Mouse (Mus musculus) embryonic facial prominence, embryonic 15.5 days (tissue): ENCODE results near the gene Itgae. TPM values are rescaled to one million over a fixed set of nuclear protein-coding genes. Genes with fewer than 3 reads are reported as not detected.

Experiments
- ATAC-seq: fragments of 200-750 bp; cut with Nextera tagmentation; 2 replicates; pipeline ENCODE4 v1.8.0; 2017; ENCODE audit warnings: low read depth, moderate TSS enrichment; ENCODE audit not compliant: insufficient number of reproducible peaks, low FRiP score, low TSS enrichment
- H3K27ac ChIP-seq: fragments of 300-500 bp; sonication (generic); replicated peaks from 2 replicates; pipeline ENCODE4 v1.5.1; 2015; ENCODE audit warnings: mild to moderate bottlenecking, inconsistent platforms
- H3K27me3 ChIP-seq: fragments of 300-500 bp; sonication (generic); 2 replicates; pipeline ENCODE4 v1.6.1; 2015; ENCODE audit warnings: inconsistent platforms
- H3K36me3 ChIP-seq: fragments of 300-500 bp; sonication (generic); 2 replicates; pipeline ENCODE4 v1.6.1; 2015; ENCODE audit warnings: mild to moderate bottlenecking, inconsistent platforms
- H3K4me1 ChIP-seq: fragments of 300-500 bp; sonication (generic); 2 replicates; pipeline ENCODE4 v1.6.1; 2015; ENCODE audit warnings: inconsistent platforms
- H3K4me2 ChIP-seq: fragments of 300-500 bp; sonication (generic); replicated peaks from 2 replicates; pipeline ENCODE4 v1.6.1; 2015; ENCODE audit warnings: mild to moderate bottlenecking, inconsistent platforms
- H3K4me3 ChIP-seq: fragments of 300-500 bp; sonication (generic); replicated peaks from 2 replicates; pipeline ENCODE4 v1.5.1; 2015; ENCODE audit warnings: mild to moderate bottlenecking, inconsistent platforms
- H3K9ac ChIP-seq: fragments of 300-500 bp; sonication (generic); 2 replicates; pipeline ENCODE4 v1.6.1; 2015; ENCODE audit warnings: inconsistent platforms
- H3K9me3 ChIP-seq: fragments of 300-500 bp; sonication (generic); replicated peaks from 2 replicates; pipeline ENCODE4 v1.6.1; 2016; ENCODE audit warnings: inconsistent platforms
- WGBS: fragments of 180-500 bp; shearing (Covaris S2); methylation state at CpG from one replicate; pipeline ENCODE4 v1.1.7; 2015; 5-methylcytosine and 5-hydroxymethylcytosine counted together
- polyA plus RNA-seq: library from polyadenylated mRNA; unstranded; fragments of >200 nt; fragmentation: Nextera tagmentation; extraction: Ambion mirVana; gene quantifications from 2 replicates; pipeline ENCODE4 v1.2.1, GENCODE M21; 2015

The Itgae gene
- polyA plus RNA-seq, 1 experiment from 2014 or later = 0.40 TPM

GRCm38 (mm10) chr11:73076295-73076694 lies 14.1 kb upstream of the Itgae start:
- H3K27ac ChIP-seq = no peak overlapping the region

GRCm38 (mm10) chr11:73076733-73077132 lies 13.7 kb upstream of the Itgae start:
- Histone ChIP-seq H3K9ac (no peak overlapping the region), H3K27me3 (no peaks in the 10 kb centered on the region), H3K9me3 (no peaks in the 10 kb centered on the region), H3K4me2 (no peak overlapping the region), H3K4me3 (no peak overlapping the region), H3K4me1 (no peaks in the 10 kb centered on the region), H3K27ac (no peak overlapping the region), H3K36me3 (peaks cover 74% of the 10 kb centered on the region)
- WGBS = 58% methylated on average over 4 of the region's 4 CpGs
- no peak for ATAC-seq

More at GRCm38 (mm10) chr11:73076295-73076694, 14.1 kb upstream of the Itgae start:
- ATAC-seq = no peak
- Histone ChIP-seq H3K4me3 (no peak overlapping the region), H3K9ac (no peak overlapping the region), H3K27me3 (no peaks in the 10 kb centered on the region), H3K36me3 (peaks cover 69% of the 10 kb centered on the region), H3K4me2 (no peak overlapping the region), H3K9me3 (no peaks in the 10 kb centered on the region), H3K4me1 (no peaks in the 10 kb centered on the region)
- WGBS = 65% methylated on average over 4 of the region's 4 CpGs

GRCm38 (mm10) chr11:73077211-73077720 lies 13.1 kb upstream of the Itgae start:
- no peak for ATAC-seq
- Histone ChIP-seq H3K27me3 (no peaks in the 10 kb centered on the region), H3K36me3 (peaks cover 78% of the 10 kb centered on the region), H3K27ac (no peak overlapping the region), H3K4me1 (no peaks in the 10 kb centered on the region), H3K4me3 (no peak overlapping the region), H3K9ac (no peak overlapping the region), H3K4me2 (no peak overlapping the region), H3K9me3 (no peaks in the 10 kb centered on the region)
- WGBS = 88% methylated on average over 6 of the region's 6 CpGs

GRCm38 (mm10) chr11:73078615-73079014 lies 11.8 kb upstream of the Itgae start:
- no peaks in the 10 kb centered on the region for H3K9me3 ChIP-seq
- no peak overlapping the region for H3K9ac ChIP-seq
- H3K27ac ChIP-seq = no peak overlapping the region
- peaks cover 73% of the 10 kb centered on the region for H3K36me3 ChIP-seq
- H3K4me2 ChIP-seq = no peak overlapping the region
- ATAC-seq = no peak
- 91% methylated on average over 8 of the region's 8 CpGs for whole genome bisulfite sequencing
- H3K27me3 ChIP-seq = no peaks in the 10 kb centered on the region
- no peak overlapping the region for H3K4me3 ChIP-seq
- no peaks in the 10 kb centered on the region for H3K4me1 ChIP-seq

GRCm38 (mm10) chr11:73080306-73080705 lies 10.1 kb upstream of the Itgae start:
- no peaks in the 10 kb centered on the region for H3K9me3 ChIP-seq
- no peak overlapping the region for H3K4me3 ChIP-seq
- WGBS = 87% methylated on average over 3 of the region's 3 CpGs
- ATAC-seq = no peak
- no peaks in the 10 kb centered on the region for H3K27me3 ChIP-seq
- H3K4me1 ChIP-seq = peaks cover 10% of the 10 kb centered on the region; the same call in 1 of the 2 replicates
- H3K4me2 ChIP-seq = no peak overlapping the region
- no peak overlapping the region for H3K9ac ChIP-seq
- H3K27ac ChIP-seq = no peak overlapping the region
- H3K36me3 ChIP-seq = peaks cover 59% of the 10 kb centered on the region

GRCm38 (mm10) chr11:73084303-73084702 lies 6.1 kb upstream of the Itgae start:
- WGBS = 45% methylated on average over 6 of the region's 6 CpGs
- H3K4me2 ChIP-seq = no peak overlapping the region
- no peaks in the 10 kb centered on the region for H3K27me3 ChIP-seq
- no peak overlapping the region for H3K27ac ChIP-seq
- no peak; the same call in 1 of the 2 replicates for ATAC-seq
- peaks cover 35% of the 10 kb centered on the region for H3K36me3 ChIP-seq
- peaks cover 15% of the 10 kb centered on the region for H3K4me1 ChIP-seq
- H3K9ac ChIP-seq = no peak overlapping the region
- H3K4me3 ChIP-seq = no peak overlapping the region
- no peaks in the 10 kb centered on the region for H3K9me3 ChIP-seq

- Histone ChIP-seq H3K9me3 (no peaks in the 10 kb centered on the region), H3K4me3 (no peak overlapping the region), H3K27me3 (no peaks in the 10 kb centered on the region), H3K4me1 (peaks cover 15% of the 10 kb centered on the region), H3K4me2 (no peak overlapping the region), H3K36me3 (peaks cover 31% of the 10 kb centered on the region), H3K9ac (no peak overlapping the region), H3K27ac (no peak overlapping the region; the same call in 1 of the 2 replicates)
- WGBS = 58% methylated on average over 10 of the region's 10 CpGs
- no peak for ATAC-seq
Observed at GRCm38 (mm10) chr11:73084804-73085231, 5.6 kb upstream of the Itgae start.

- no peaks in the 10 kb centered on the region for H3K27me3 ChIP-seq
- 65% methylated on average over 7 of the region's 7 CpGs for WGBS
- no peak for ATAC-seq
- no peak overlapping the region for H3K4me3 ChIP-seq
- H3K4me1 ChIP-seq = peaks cover 15% of the 10 kb centered on the region
- peaks cover 29% of the 10 kb centered on the region for H3K36me3 ChIP-seq
- H3K9ac ChIP-seq = no peak overlapping the region
- no peak overlapping the region for H3K4me2 ChIP-seq
- H3K9me3 ChIP-seq = no peaks in the 10 kb centered on the region
- H3K27ac ChIP-seq = no peak overlapping the region; the same call in 1 of the 2 replicates
Observed at GRCm38 (mm10) chr11:73085391-73085790, 5.0 kb upstream of the Itgae start.

GRCm38 (mm10) chr11:73087700-73088480 lies 2.5 kb upstream of the Itgae start:
- H3K27me3 ChIP-seq = no peaks in the 10 kb centered on the region
- ATAC-seq = no peak
- no peak overlapping the region for H3K4me2 ChIP-seq
- H3K36me3 ChIP-seq = 0 out of 2 replicates have a peak, but pooled peaks cover 6% of the 10 kb centered on the region
- no peak overlapping the region for H3K27ac ChIP-seq
- H3K9me3 ChIP-seq = no peaks in the 10 kb centered on the region
- no peak overlapping the region for H3K4me3 ChIP-seq
- WGBS = 52% methylated on average over 6 of the region's 6 CpGs
- no peak overlapping the region for H3K9ac ChIP-seq
- H3K4me1 ChIP-seq = peaks cover 15% of the 10 kb centered on the region

GRCm38 (mm10) chr11:73090826-73091225 lies 443 bp downstream of the Itgae start:
- ATAC-seq = no peak
- peaks cover 4% of the 10 kb centered on the region; the same call in 1 of the 2 replicates for H3K4me1 ChIP-seq
- no peak overlapping the region for H3K4me3 ChIP-seq
- H3K9ac ChIP-seq = no peak overlapping the region
- H3K4me2 ChIP-seq = no peak overlapping the region
- no peaks in the 10 kb centered on the region for H3K27me3 ChIP-seq
- H3K27ac ChIP-seq = no peak overlapping the region
- no peaks in the 10 kb centered on the region for H3K9me3 ChIP-seq
- no peaks in the 10 kb centered on the region for H3K36me3 ChIP-seq
- 84% methylated on average over 2 of the region's 2 CpGs for WGBS

- WGBS = 75% methylated on average over 4 of the region's 4 CpGs
- no peak overlapping the region for H3K4me2 ChIP-seq
- H3K36me3 ChIP-seq = no peaks in the 10 kb centered on the region
- H3K4me3 ChIP-seq = no peak overlapping the region
- no peak overlapping the region for H3K9ac ChIP-seq
- H3K27me3 ChIP-seq = no peaks in the 10 kb centered on the region
- H3K27ac ChIP-seq = no peak overlapping the region
- ATAC-seq = no peak
- peaks cover 4% of the 10 kb centered on the region; the same call in 1 of the 2 replicates for H3K4me1 ChIP-seq
- H3K9me3 ChIP-seq = no peaks in the 10 kb centered on the region
Observed at GRCm38 (mm10) chr11:73092057-73092456, 1.7 kb downstream of the Itgae start.
